Mouse (Mus musculus): ENCODE measurements at regions not wholly inside any gene's neighbourhood (a gene's known extent, or its start where the extent isn't known, plus 50 kb on each side); places are given as distances from the start of the nearest gene placed in this dataset.
A peak's percentile ranks its signal among the peaks of the same experiment; 100 is the strongest.

DNA sequence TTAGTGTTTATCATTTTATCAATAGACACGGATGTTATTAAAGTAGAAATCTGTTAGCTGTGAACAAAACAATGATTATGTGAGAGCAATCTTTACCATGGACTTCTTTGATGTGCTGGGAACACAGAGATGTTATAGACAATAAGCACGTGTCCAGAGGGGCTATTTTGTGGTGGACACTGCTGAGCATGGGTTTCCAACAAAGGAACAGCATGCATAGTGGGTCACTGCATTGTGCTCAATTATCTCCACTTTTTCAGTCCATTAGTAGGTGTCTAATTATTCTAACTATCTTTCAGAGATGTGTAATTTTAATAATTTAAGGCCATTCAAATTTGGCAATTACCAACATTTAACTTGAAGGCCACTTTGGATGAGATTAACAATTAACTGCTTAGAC, 409.6 kb upstream of the Fam98a start:
- TF ChIP-seq ZNF384 (IDR thresholded peaks at IDR 0.05; ENCODE audit: low read depth, low read length) = no peak
- TF ChIP-seq HCFC1 (IDR thresholded peaks at IDR 0.05; ENCODE audit: borderline replicate concordance, insufficient read depth, low read length) = no peak
- no peak for TF ChIP-seq MAFK (IDR thresholded peaks at IDR 0.05; ENCODE audit: insufficient read depth, low read depth, low read length)
- Histone ChIP-seq H3K9ac (ENCODE audit: insufficient read depth, low read depth, low read length, poor library complexity, severe bottlenecking) (no peak overlapping the region), H3K9me3 (ENCODE audit: control insufficient read depth, insufficient read depth, low read depth, low read length) (no peaks in the 10 kb centered on the region), H3K36me3 (ENCODE audit: control insufficient read depth, insufficient read depth, low read length, poor library complexity, severe bottlenecking) (no peaks in the 10 kb centered on the region), H3K4me1 (ENCODE audit: control insufficient read depth in 2 of 2, insufficient read depth in 2 of 2, low read length in 2 of 2, poor library complexity in 1 of 2) (no peaks in the 10 kb centered on the region), H3K27ac (ENCODE audit: insufficient read depth, low read depth, low read length, poor library complexity, severe bottlenecking) (no peak overlapping the region), H3K4me3 (ENCODE audit: insufficient read depth in 1 of 2, low read depth in 1 of 2, low read length in 2 of 2, poor library complexity in 1 of 2, severe bottlenecking in 1 of 2) (no peak overlapping the region)
- DNase-seq (ENCODE audit: low read depth, low spot score) = no peak
- in situ Hi-C loops (cut with MboI; ENCODE audit: low sequenced_read_pairs in 2 of 2, unreplicated experiment in 2 of 2) = no loop called here

DNA sequence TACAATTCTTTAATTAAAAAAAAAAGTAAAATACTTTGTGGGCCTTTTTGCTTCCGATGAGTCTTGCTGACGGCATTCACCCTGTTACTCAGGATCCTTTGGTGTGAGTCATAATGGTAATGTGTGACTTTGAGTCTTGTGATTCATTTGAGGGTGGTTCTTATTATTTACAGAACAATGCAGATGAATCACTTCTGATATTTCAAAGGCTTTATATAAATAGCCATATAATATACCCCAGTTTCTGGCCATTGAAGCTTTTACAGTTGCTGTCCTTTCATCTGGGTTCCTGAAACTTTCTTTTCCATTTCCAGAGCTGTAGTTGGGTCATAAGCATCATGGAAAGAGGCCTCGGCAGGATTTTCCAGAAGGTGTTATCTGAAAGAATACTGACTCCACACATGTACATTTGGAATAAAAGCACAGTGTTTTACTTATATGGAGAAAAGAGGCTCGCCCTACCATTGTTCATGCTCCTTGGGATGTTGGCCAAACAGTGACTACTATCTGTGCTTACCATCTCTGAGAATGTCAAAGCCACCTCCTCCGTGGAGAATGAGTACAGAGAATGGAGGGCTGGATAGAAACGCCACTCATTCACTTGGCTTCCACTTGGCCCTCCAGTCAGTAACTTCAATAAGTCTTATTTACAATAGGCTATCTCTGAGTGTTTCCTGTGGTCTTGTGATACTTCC, 385.1 kb upstream of the Fam98a start:
- no peak for DNase-seq (ENCODE audit: low read depth, low spot score)
- no peaks in the 10 kb centered on the region for H3K36me3 ChIP-seq (ENCODE audit: control insufficient read depth, insufficient read depth, low read length, poor library complexity, severe bottlenecking)
- in situ Hi-C loops (cut with MboI; ENCODE audit: low sequenced_read_pairs in 2 of 2, unreplicated experiment in 2 of 2) = no loop called here
- H3K9ac ChIP-seq (ENCODE audit: insufficient read depth, low read depth, low read length, poor library complexity, severe bottlenecking) = no peak overlapping the region
- H3K9me3 ChIP-seq (ENCODE audit: control insufficient read depth, insufficient read depth, low read depth, low read length) = peaks cover 2% of the 10 kb centered on the region; the same call in 1 of the 2 replicates
- no peak overlapping the region for H3K27ac ChIP-seq (ENCODE audit: insufficient read depth, low read depth, low read length, poor library complexity, severe bottlenecking)
- no peaks in the 10 kb centered on the region for H3K4me1 ChIP-seq (ENCODE audit: control insufficient read depth in 2 of 2, insufficient read depth in 2 of 2, low read length in 2 of 2, poor library complexity in 1 of 2)
- H3K4me3 ChIP-seq (ENCODE audit: insufficient read depth in 1 of 2, low read depth in 1 of 2, low read length in 2 of 2, poor library complexity in 1 of 2, severe bottlenecking in 1 of 2) = no peak overlapping the region
- no peak for TF ChIP-seq ZC3H11A (IDR thresholded peaks at IDR 0.05; ENCODE audit: borderline replicate concordance, low read depth, low read length)
- no peak for TF ChIP-seq MAFK (IDR thresholded peaks at IDR 0.05; ENCODE audit: insufficient read depth, low read depth, low read length)
- TF ChIP-seq HCFC1 (IDR thresholded peaks at IDR 0.05; ENCODE audit: borderline replicate concordance, insufficient read depth, low read length) = no peak
- TF ChIP-seq ZNF384 (IDR thresholded peaks at IDR 0.05; ENCODE audit: low read depth, low read length) = no peak
- TF ChIP-seq CHD2 (IDR thresholded peaks at IDR 0.05; ENCODE audit: low read depth, low read length) = no peak

DNA sequence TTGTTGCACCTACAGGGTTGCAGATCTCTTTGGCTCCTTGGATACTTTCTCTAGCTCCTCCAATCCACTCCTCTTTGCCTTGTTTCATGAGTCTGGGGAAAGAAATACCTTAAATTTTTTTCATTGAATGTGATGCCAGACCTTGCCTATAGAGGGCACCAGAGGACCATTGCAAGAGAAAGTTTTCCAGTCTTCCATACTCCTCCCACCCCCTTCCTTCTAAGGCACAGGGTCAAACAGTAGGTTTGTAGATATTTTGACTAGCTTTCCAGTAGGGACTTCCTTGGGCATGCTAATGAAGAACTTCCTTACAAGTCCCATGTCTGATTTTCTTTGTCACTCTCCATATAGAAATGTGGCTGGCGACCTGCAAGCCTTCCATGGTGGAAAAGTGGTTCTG, 379.3 kb upstream of the Fam98a start:
- Histone ChIP-seq H3K4me3 (ENCODE audit: insufficient read depth in 1 of 2, low read depth in 1 of 2, low read length in 2 of 2, poor library complexity in 1 of 2, severe bottlenecking in 1 of 2) (no peak overlapping the region), H3K9ac (ENCODE audit: insufficient read depth, low read depth, low read length, poor library complexity, severe bottlenecking) (no peak overlapping the region), H3K9me3 (ENCODE audit: control insufficient read depth, insufficient read depth, low read depth, low read length) (no peaks in the 10 kb centered on the region), H3K27ac (ENCODE audit: insufficient read depth, low read depth, low read length, poor library complexity, severe bottlenecking) (no peak overlapping the region), H3K36me3 (ENCODE audit: control insufficient read depth, insufficient read depth, low read length, poor library complexity, severe bottlenecking) (no peaks in the 10 kb centered on the region), H3K4me1 (ENCODE audit: control insufficient read depth in 2 of 2, insufficient read depth in 2 of 2, low read length in 2 of 2, poor library complexity in 1 of 2) (no peaks in the 10 kb centered on the region)
- in situ Hi-C loops (cut with MboI; ENCODE audit: low sequenced_read_pairs in 2 of 2, unreplicated experiment in 2 of 2) = no loop called here
- TF ChIP-seq CHD2 (IDR thresholded peaks at IDR 0.05; ENCODE audit: low read depth, low read length) (no peak), ZC3H11A (IDR thresholded peaks at IDR 0.05; ENCODE audit: borderline replicate concordance, low read depth, low read length) (peak; percentile 68; the same call in 1 of the 2 replicates), ZNF384 (IDR thresholded peaks at IDR 0.05; ENCODE audit: low read depth, low read length) (peak; percentile 84)
- peak; percentile 44 for DNase-seq (ENCODE audit: low read depth, low spot score)

DNA sequence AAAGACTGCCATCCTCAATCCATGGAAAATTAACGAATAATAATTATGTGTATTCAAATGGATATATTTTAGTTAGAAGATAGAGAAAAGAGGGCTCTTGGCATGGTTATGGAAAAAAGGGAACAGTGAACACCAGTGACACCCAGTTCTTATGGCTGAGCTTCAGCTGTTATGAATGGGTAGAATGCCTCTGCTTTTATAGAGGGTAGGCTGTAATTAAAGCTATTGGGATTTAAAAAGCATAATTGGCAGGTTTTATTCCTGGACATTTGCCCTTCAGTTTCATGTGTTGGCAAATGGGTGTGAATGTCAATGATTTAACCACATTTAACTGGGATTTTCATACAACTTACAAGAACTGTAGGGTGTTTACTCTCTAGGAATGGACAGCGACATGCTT, 368.5 kb upstream of the Fam98a start:
- H3K27ac ChIP-seq (ENCODE audit: insufficient read depth, low read depth, low read length, poor library complexity, severe bottlenecking) = no peak overlapping the region
- H3K4me1 ChIP-seq (ENCODE audit: control insufficient read depth in 2 of 2, insufficient read depth in 2 of 2, low read length in 2 of 2, poor library complexity in 1 of 2) = no peaks in the 10 kb centered on the region
- in situ Hi-C loops (cut with MboI; ENCODE audit: low sequenced_read_pairs in 2 of 2, unreplicated experiment in 2 of 2) = no loop called here
- no peak for DNase-seq (ENCODE audit: low read depth, low spot score)
- no peaks in the 10 kb centered on the region for H3K9me3 ChIP-seq (ENCODE audit: control insufficient read depth, insufficient read depth, low read depth, low read length)
- TF ChIP-seq CHD2 (IDR thresholded peaks at IDR 0.05; ENCODE audit: low read depth, low read length) (no peak), ZNF384 (IDR thresholded peaks at IDR 0.05; ENCODE audit: low read depth, low read length) (no peak), ZC3H11A (IDR thresholded peaks at IDR 0.05; ENCODE audit: borderline replicate concordance, low read depth, low read length) (no peak)
- H3K36me3 ChIP-seq (ENCODE audit: control insufficient read depth, insufficient read depth, low read length, poor library complexity, severe bottlenecking) = no peaks in the 10 kb centered on the region
- H3K9ac ChIP-seq (ENCODE audit: insufficient read depth, low read depth, low read length, poor library complexity, severe bottlenecking) = no peak overlapping the region
- no peak overlapping the region for H3K4me3 ChIP-seq (ENCODE audit: insufficient read depth in 1 of 2, low read depth in 1 of 2, low read length in 2 of 2, poor library complexity in 1 of 2, severe bottlenecking in 1 of 2)

DNA sequence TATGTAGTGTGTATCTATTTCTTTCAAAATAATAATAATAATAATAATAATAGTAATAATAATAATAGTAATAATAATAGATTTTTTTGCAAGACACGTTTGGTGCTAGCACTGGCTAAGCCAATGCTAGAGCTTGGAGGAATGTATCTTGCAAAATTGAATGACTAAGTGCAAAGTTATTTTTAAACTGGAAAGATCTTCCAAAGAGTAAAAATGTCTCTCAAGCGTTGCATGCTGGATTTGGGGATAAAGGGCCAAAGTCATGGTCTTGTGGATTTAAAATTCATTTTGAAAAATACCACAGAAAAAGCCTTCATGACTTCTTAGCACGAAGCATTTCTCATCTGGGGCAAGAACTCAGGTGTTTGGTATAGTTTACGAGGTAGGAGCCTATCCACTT, 365.3 kb upstream of the Fam98a start:
- H3K9me3 ChIP-seq (ENCODE audit: control insufficient read depth, insufficient read depth, low read depth, low read length) = no peaks in the 10 kb centered on the region
- no peak for DNase-seq (ENCODE audit: low read depth, low spot score)
- no peak for TF ChIP-seq MAFK (IDR thresholded peaks at IDR 0.05; ENCODE audit: insufficient read depth, low read depth, low read length)
- TF ChIP-seq ZNF384 (IDR thresholded peaks at IDR 0.05; ENCODE audit: low read depth, low read length) = no peak
- no peak for TF ChIP-seq ZC3H11A (IDR thresholded peaks at IDR 0.05; ENCODE audit: borderline replicate concordance, low read depth, low read length)
- TF ChIP-seq HCFC1 (IDR thresholded peaks at IDR 0.05; ENCODE audit: borderline replicate concordance, insufficient read depth, low read length) = no peak
- TF ChIP-seq CHD2 (IDR thresholded peaks at IDR 0.05; ENCODE audit: low read depth, low read length) = no peak
- H3K4me1 ChIP-seq (ENCODE audit: control insufficient read depth in 2 of 2, insufficient read depth in 2 of 2, low read length in 2 of 2, poor library complexity in 1 of 2) = no peaks in the 10 kb centered on the region
- no peaks in the 10 kb centered on the region for H3K36me3 ChIP-seq (ENCODE audit: control insufficient read depth, insufficient read depth, low read length, poor library complexity, severe bottlenecking)
- H3K9ac ChIP-seq (ENCODE audit: insufficient read depth, low read depth, low read length, poor library complexity, severe bottlenecking) = no peak overlapping the region
- in situ Hi-C loops (cut with MboI; ENCODE audit: low sequenced_read_pairs in 2 of 2, unreplicated experiment in 2 of 2) = no loop called here
- no peak overlapping the region for H3K4me3 ChIP-seq (ENCODE audit: insufficient read depth in 1 of 2, low read depth in 1 of 2, low read length in 2 of 2, poor library complexity in 1 of 2, severe bottlenecking in 1 of 2)
- H3K27ac ChIP-seq (ENCODE audit: insufficient read depth, low read depth, low read length, poor library complexity, severe bottlenecking) = no peak overlapping the region
